Mouse (Mus musculus): ENCODE measurements around the gene 4632433K11Rik.

GRCm38 (mm10) chr7:5057804-5058203 lies 23.9 kb downstream of the 4632433K11Rik start:
- TF ChIP-seq ZNF384 (IDR thresholded peaks at IDR 0.05; ENCODE audit: low read depth, low read length) (no peak), HCFC1 (IDR thresholded peaks at IDR 0.05; ENCODE audit: borderline replicate concordance, insufficient read depth, low read length) (no peak)

All from ES-E14 (cell line).